Mouse (Mus musculus) liver, postnatal 0 days (tissue): ENCODE measurements around the gene Atp2c2.

ENCODE experiments used
- CTCF ChIP-seq: sonication (generic); IDR thresholded peaks from 2 replicates; pipeline ENCODE4 v1.5.1; 2016; ENCODE audit warnings: antibody characterized with exemption, low read depth
- EP300 ChIP-seq: IDR thresholded peaks from 2 replicates; pipeline ENCODE4 v1.6.1; 2016; ENCODE audit warnings: antibody characterized with exemption, low read depth, mild to moderate bottlenecking

- TF ChIP-seq CTCF (no peak), EP300 (no peak)
These were observed 37.5 kb downstream of the Atp2c2 start for GRCm38 (mm10) chr8:119737093-119737900.
